Mouse (Mus musculus) brain, embryonic 14.5 days (tissue): ENCODE results near the gene Tbc1d2b. TPM values are rescaled to one million over a fixed set of nuclear protein-coding genes. Genes with fewer than 3 reads are reported as not detected.

Source experiments
- DNase-seq: peaks from one replicate; pipeline ENCODE4 v3.0.0-alpha.2; 2011; ENCODE audit warnings: low read depth
- CTCF ChIP-seq: fragments of 200-500 bp; IDR thresholded peaks from 2 replicates; pipeline ENCODE4 v1.5.1; 2012; ENCODE audit warnings: inconsistent platforms, mild to moderate bottlenecking, moderate library complexity, borderline replicate concordance; ENCODE audit not compliant: insufficient read depth, insufficient read length; ENCODE audit errors: extremely low read depth
- POLR2A ChIP-seq: fragments of 200-500 bp; IDR thresholded peaks from 2 replicates; pipeline ENCODE4 v1.6.1; 2012; ENCODE audit warnings: mild to moderate bottlenecking, inconsistent platforms, borderline replicate concordance; ENCODE audit not compliant: poor library complexity, insufficient read depth, insufficient read length, severe bottlenecking; ENCODE audit errors: extremely low read depth
- polyA plus RNA-seq: library from polyadenylated mRNA; depleted of rRNA; stranded (reverse); fragments of >200 nt; gene quantifications from 2 replicates; pipeline ENCODE4 v1.2.3, GENCODE M21; 2012

Gene Tbc1d2b
- polyA plus RNA-seq, 1 experiment: 14.2 TPM

DNA sequence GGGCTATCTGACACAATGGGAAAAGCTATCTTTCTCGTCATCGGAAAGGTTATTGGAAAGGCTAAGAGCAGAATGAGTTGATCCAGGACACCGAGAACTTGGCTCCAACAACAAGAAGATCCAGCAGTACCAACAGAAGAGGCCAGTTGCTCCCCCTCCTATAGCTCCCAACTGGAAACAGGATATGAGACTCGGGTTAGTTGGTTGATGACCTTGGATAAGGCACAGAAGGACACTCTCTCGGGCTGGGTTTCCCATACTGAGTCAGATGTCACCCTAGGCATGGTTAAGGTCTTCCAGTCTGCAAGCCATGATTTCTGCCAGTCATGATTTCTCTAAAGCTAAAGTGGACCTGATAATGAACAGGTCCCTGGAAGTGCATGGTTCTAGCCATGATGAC is 35.8 kb downstream of the Tbc1d2b start:
- no peak for DNase-seq
- TF ChIP-seq POLR2A (no peak), CTCF (no peak)

- DNase-seq: no peak
- no peak for TF ChIP-seq POLR2A
- TF ChIP-seq CTCF: no peak
These were observed 36.6 kb downstream of the Tbc1d2b start for GRCm38 (mm10) chr9:90233906-90234419.

- no peak for DNase-seq
- TF ChIP-seq CTCF (no peak), POLR2A (no peak)
These were observed 37.6 kb downstream of the Tbc1d2b start for GRCm38 (mm10) chr9:90232781-90233690.

DNA sequence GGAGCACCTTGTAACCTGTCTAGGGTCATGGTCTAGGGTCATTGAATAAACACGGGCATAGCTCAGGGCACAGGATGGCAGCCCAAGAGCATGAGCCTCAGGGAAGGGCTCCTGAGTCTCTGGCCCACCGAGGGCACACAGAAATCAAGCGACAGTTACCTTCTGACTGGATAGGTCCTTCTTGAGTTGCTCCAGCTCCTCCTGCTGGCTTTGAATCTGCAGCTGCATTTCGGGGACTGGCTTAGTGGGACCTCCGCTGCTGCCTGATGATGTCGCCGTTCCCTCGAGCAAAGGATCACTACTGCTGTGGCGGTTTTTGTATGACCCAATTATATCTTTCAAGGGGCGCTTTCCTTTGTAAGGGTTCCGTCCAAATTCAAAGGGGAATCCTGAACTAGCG is 43.4 kb downstream of the Tbc1d2b start:
- peak; percentile 12 for DNase-seq
- TF ChIP-seq CTCF (no peak), POLR2A (no peak)

DNA sequence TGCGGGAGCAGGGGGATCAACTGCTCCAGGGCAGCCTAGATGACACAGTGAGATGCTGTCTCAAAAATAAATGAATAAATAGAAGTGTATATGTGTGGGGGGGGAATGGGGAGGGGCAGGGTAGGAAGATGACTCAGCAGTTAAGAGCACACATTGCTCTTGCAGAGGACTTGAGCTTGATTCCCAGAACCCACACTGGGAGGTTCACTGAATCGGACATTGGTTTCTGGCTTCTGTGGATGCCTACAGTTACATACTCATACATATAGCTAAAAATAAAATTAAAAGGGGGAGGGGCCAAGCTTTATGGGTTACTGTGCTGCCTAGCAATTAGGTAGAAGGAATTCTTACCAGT is 43.9 kb downstream of the Tbc1d2b start:
- TF ChIP-seq CTCF: no peak
- no peak for DNase-seq

DNA sequence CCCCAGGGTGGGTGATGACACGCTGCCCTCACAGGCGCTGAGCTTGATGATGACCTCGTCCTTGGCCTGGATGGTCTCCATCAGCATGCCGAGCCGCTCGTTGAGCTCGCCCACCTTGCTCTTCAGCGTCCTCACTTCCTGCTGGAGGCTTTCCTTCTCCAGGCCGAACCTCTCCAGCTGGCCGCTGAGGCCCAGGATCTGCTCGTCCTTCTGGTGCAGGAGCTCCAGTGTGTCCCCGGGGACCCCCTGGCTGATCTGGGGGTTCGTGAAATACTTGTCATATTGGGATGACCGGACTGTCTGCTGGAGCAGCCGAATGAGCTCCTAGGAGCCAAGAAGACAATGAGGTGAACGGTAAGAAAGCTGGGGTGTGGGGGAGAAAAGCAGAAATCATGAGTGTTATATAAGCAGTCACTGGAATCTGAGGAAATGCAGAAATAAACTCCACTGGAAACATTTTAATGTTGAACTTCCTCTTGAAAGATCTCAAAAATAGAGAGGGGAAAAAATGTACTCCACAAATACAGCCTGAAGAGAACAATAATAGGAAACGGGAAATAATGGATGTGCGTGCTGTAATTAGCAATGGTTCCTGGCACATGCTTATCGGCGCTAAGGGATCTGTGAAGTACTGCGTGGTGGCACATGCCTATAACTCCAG is 44.4 kb downstream of the Tbc1d2b start:
- no peak for TF ChIP-seq POLR2A
- TF ChIP-seq CTCF: no peak
- DNase-seq: peak; percentile 19

DNA sequence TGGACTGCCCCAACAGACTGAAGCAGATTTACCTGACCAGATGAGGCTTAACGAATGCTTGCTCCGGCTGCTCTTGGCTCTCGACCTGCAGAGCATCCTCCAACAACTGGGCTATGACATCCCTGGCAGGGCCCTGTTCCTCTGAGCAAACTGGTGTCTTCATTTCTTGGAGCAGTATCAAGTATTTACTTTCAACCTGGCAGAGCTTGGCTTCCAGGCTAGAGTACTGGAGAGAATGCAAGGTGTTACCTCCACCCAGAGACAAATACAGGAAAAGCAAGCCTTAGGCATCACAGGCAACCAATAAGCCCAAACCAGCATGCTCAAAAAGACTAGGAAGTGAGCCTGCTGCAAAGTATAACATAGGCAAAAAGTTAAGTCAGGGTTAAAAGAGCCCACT is 48.3 kb downstream of the Tbc1d2b start:
- no peak for TF ChIP-seq CTCF
- no peak for TF ChIP-seq POLR2A
- no peak for DNase-seq

DNA sequence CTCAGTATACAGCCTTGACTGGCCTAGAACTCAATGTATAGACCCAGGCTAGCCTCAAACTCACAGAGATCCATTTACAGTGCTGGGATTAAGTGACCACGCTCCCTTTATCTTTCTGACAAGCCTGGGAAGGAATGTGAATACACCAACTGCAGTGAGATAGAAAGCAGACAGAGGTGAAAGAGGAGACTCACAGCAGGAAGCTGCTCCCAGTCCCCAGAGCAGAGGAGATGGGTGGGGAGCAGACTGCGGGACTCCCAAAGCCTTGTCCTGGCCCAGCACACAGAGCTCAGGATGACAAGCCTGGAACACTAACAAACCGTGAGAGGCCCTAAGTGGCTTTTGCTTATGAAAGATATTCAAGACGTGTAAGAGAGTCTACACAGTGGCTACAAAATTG is 53.1 kb downstream of the Tbc1d2b start:
- no peak for DNase-seq
- TF ChIP-seq CTCF (no peak), POLR2A (no peak)

DNA sequence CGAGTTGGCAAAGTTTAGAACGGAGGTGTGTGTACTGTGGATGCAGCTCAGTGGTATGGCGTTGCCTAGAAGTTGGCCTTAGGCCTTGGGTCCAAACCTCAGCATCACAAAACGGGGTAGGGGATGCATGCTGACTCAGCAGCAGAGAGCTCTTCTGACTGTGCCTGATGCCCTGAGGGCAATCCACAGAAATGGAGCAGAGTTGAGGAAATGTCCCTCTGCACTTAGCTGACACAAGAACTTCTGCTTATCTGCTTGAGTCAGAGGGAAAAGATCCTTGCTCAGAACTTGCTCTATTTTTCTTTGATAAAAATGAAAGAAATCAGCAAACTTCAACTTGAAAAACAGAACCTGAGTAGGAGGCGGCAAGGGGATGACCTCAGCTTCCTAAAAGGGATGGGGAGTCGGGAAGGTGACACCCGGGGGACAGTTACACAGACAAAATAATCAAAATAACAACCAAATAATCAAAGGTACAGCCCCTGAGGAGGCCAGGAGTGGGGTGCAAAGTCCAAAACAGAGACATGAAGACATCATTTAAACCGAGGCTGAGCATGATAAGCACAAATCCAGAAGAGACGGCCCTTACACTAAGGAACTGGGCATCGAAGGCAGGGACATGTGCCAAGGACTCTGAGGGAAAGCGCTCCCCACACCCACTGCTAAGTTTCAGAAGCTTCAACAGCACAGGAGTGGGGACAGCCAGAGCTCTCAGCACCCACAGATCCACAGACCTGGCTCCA is 54.2 kb downstream of the Tbc1d2b start:
- no peak for DNase-seq
- TF ChIP-seq CTCF (no peak), POLR2A (no peak)

- TF ChIP-seq CTCF (no peak), POLR2A (no peak)
These were observed 57.5 kb downstream of the Tbc1d2b start for GRCm38 (mm10) chr9:90213127-90213526.

DNA sequence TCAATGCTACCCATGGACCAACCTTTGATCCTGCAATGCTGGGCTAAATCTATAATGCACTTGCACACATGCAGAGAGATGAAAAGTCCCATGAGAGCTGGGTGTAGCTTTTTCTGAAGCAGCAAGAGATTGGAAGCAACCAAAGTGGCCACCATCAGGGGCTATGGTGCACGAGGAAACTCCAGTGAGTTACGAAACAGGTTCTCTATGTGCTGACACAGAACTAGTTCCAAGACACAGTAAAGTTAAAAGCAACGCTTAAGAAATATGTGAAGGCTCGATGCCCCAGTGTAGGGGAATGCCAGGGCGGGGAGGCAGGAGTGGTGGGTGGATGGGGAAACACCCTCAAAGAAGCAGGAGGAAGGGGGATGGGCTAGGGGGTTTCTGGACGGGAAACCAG is 61.9 kb downstream of the Tbc1d2b start:
- no peak for TF ChIP-seq POLR2A
- TF ChIP-seq CTCF: no peak
- no peak for DNase-seq

More at GRCm38 (mm10) chr9:90213127-90213526, 57.5 kb downstream of the Tbc1d2b start:
- no peak for DNase-seq
